Mouse (Mus musculus): ENCODE data around the gene Rad51d. TPM values are rescaled to one million over a fixed set of nuclear protein-coding genes. Genes with fewer than 3 reads are reported as not detected.
"Not testable (repeated sequence)": the region's sequence is repeated elsewhere in the genome, so short reads cannot be mapped to it uniquely, and the experiment has no call there.

Rad51d gene
- total and polyA plus RNA-seq, 2 experiments = 4.0 to 8.1 TPM

- DNase-seq (ENCODE audit: extremely low read depth, low read depth, low spot score) = no peak
- Histone ChIP-seq H3K79me2 (ENCODE audit: control insufficient read depth, insufficient read depth, low read length) (peaks cover 45% of the 10 kb centered on the region), H3K27ac (replicated peaks; ENCODE audit: insufficient read depth, low read depth, low read length) (no peak overlapping the region), H3K9ac (ENCODE audit: low read depth, low read length) (no peak overlapping the region), H3K4me3 (ENCODE audit: insufficient read depth, low read depth, low read length) (no peak overlapping the region), H3K27me3 (ENCODE audit: control insufficient read depth, insufficient read depth, low read length) (no peaks in the 10 kb centered on the region), H3K4me1 (ENCODE audit: control insufficient read depth, insufficient read depth, low read length) (no peaks in the 10 kb centered on the region), H3K36me3 (ENCODE audit: control insufficient read depth, insufficient read depth, low read length) (peaks cover 8% of the 10 kb centered on the region; the same call in 1 of the 2 replicates)
- WGBS = 89% methylated on average over 11 of the region's 11 CpGs
- no peak for TF ChIP-seq POLR2A (IDR thresholded peaks at IDR 0.05; ENCODE audit: extremely low read depth, insufficient read depth, low read length)
- no peak for TF ChIP-seq CTCF (IDR thresholded peaks at IDR 0.05; ENCODE audit: low read depth, low read length)
Measured at GRCm38 (mm10) chr11:82835616-82836432, 54.6 kb downstream of the Rad51d start.

DNA sequence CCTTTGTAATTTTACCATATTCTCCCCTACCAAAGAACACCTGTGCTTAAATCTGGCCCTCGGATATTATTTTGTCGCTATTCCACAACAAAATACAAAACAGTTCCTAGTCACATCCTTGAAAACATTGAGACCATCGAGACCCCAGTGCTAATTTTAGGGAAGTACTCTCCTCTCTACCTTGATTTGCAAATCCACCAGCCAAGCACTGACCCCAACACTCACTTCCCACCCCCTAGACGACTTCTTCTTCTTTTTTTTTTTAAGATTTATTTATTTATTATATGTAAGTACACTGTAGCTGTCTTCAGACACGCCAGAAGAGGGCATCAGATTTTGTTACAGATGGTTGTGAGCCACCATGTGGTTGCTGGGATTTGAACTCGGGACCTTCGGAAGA, 56.1 kb downstream of the Rad51d start:
- not testable (repeated sequence) for H3K9ac ChIP-seq (ENCODE audit: low read depth, low read length); H3K27ac ChIP-seq (replicated peaks; ENCODE audit: insufficient read depth, low read depth, low read length); DNase-seq (ENCODE audit: extremely low read depth, low read depth, low spot score); H3K4me3 ChIP-seq (ENCODE audit: insufficient read depth, low read depth, low read length); H3K4me1 ChIP-seq (ENCODE audit: control insufficient read depth, insufficient read depth, low read length); H3K27me3 ChIP-seq (ENCODE audit: control insufficient read depth, insufficient read depth, low read length)
- Histone ChIP-seq H3K36me3 (ENCODE audit: control insufficient read depth, insufficient read depth, low read length) (peaks cover 11% of the 10 kb centered on the region; the same call in 1 of the 2 replicates), H3K79me2 (ENCODE audit: control insufficient read depth, insufficient read depth, low read length) (peaks cover 37% of the 10 kb centered on the region)
- 88% methylated on average over 7 of the region's 7 CpGs for WGBS

- no peak overlapping the region for H3K9ac ChIP-seq (ENCODE audit: low read depth, low read length)
- no peak overlapping the region for H3K4me3 ChIP-seq (ENCODE audit: insufficient read depth, low read depth, low read length)
- peaks cover 34% of the 10 kb centered on the region for H3K79me2 ChIP-seq (ENCODE audit: control insufficient read depth, insufficient read depth, low read length)
- no peak for TF ChIP-seq POLR2A (IDR thresholded peaks at IDR 0.05; ENCODE audit: extremely low read depth, insufficient read depth, low read length)
- no peak for TF ChIP-seq CTCF (IDR thresholded peaks at IDR 0.05; ENCODE audit: low read depth, low read length)
- WGBS = 61% methylated on average over 8 of the region's 8 CpGs
- no peaks in the 10 kb centered on the region for H3K27me3 ChIP-seq (ENCODE audit: control insufficient read depth, insufficient read depth, low read length)
- no peak overlapping the region for H3K27ac ChIP-seq (replicated peaks; ENCODE audit: insufficient read depth, low read depth, low read length)
- H3K36me3 ChIP-seq (ENCODE audit: control insufficient read depth, insufficient read depth, low read length) = peaks cover 11% of the 10 kb centered on the region; the same call in 1 of the 2 replicates
- no peaks in the 10 kb centered on the region for H3K4me1 ChIP-seq (ENCODE audit: control insufficient read depth, insufficient read depth, low read length)
- no peak for DNase-seq (ENCODE audit: extremely low read depth, low read depth, low spot score)
Measured at GRCm38 (mm10) chr11:82833929-82834328, 56.5 kb downstream of the Rad51d start.

GRCm38 (mm10) chr11:82832402-82832801, 58.0 kb downstream of the Rad51d start:
- not testable (repeated sequence) for H3K4me3 ChIP-seq (ENCODE audit: insufficient read depth, low read depth, low read length); H3K4me1 ChIP-seq (ENCODE audit: control insufficient read depth, insufficient read depth, low read length); H3K9ac ChIP-seq (ENCODE audit: low read depth, low read length); H3K27ac ChIP-seq (replicated peaks; ENCODE audit: insufficient read depth, low read depth, low read length); H3K27me3 ChIP-seq (ENCODE audit: control insufficient read depth, insufficient read depth, low read length); DNase-seq (ENCODE audit: extremely low read depth, low read depth, low spot score)
- H3K79me2 ChIP-seq (ENCODE audit: control insufficient read depth, insufficient read depth, low read length) = peaks cover 23% of the 10 kb centered on the region; the same call in 1 of the 2 replicates
- WGBS = 85% methylated on average over 10 of the region's 10 CpGs
- H3K36me3 ChIP-seq (ENCODE audit: control insufficient read depth, insufficient read depth, low read length) = peaks cover 15% of the 10 kb centered on the region

GRCm38 (mm10) chr11:82831008-82831893, 59.2 kb downstream of the Rad51d start:
- Histone ChIP-seq H3K9ac (ENCODE audit: low read depth, low read length) (no peak overlapping the region), H3K4me3 (ENCODE audit: insufficient read depth, low read depth, low read length) (no peak overlapping the region), H3K4me1 (ENCODE audit: control insufficient read depth, insufficient read depth, low read length) (no peaks in the 10 kb centered on the region), H3K36me3 (ENCODE audit: control insufficient read depth, insufficient read depth, low read length) (peaks cover 12% of the 10 kb centered on the region), H3K27ac (replicated peaks; ENCODE audit: insufficient read depth, low read depth, low read length) (no peak overlapping the region), H3K79me2 (ENCODE audit: control insufficient read depth, insufficient read depth, low read length) (peaks cover 26% of the 10 kb centered on the region; the same call in 1 of the 2 replicates), H3K27me3 (ENCODE audit: control insufficient read depth, insufficient read depth, low read length) (no peaks in the 10 kb centered on the region)
- no peak for DNase-seq (ENCODE audit: extremely low read depth, low read depth, low spot score)
- WGBS = 68% methylated on average over 10 of the region's 10 CpGs
- TF ChIP-seq POLR2A (IDR thresholded peaks at IDR 0.05; ENCODE audit: extremely low read depth, insufficient read depth, low read length) (no peak), CTCF (IDR thresholded peaks at IDR 0.05; ENCODE audit: low read depth, low read length) (no peak)

Measured in liver, adult 2 months (tissue).